Mouse (Mus musculus) liver, adult 2 months (tissue): ENCODE results near the gene Vmn2r92.

Experiments
- CTCF ChIP-seq: fragments of 200-500 bp; IDR thresholded peaks from 2 replicates; pipeline ENCODE4 v1.5.1; 2011; ENCODE audit warnings: low read depth, low read length, control low read depth
- POLR2A ChIP-seq: fragments of 200-500 bp; IDR thresholded peaks from 2 replicates; pipeline ENCODE4 v1.6.1; 2011; ENCODE audit warnings: low read length, control low read depth; ENCODE audit not compliant: insufficient read depth; ENCODE audit errors: extremely low read depth

- TF ChIP-seq CTCF (no peak), POLR2A (no peak)
Measured at GRCm38 (mm10) chr17:18231996-18232395, 80.3 kb downstream of the Vmn2r92 start.
